In the genomic region with DNA sequence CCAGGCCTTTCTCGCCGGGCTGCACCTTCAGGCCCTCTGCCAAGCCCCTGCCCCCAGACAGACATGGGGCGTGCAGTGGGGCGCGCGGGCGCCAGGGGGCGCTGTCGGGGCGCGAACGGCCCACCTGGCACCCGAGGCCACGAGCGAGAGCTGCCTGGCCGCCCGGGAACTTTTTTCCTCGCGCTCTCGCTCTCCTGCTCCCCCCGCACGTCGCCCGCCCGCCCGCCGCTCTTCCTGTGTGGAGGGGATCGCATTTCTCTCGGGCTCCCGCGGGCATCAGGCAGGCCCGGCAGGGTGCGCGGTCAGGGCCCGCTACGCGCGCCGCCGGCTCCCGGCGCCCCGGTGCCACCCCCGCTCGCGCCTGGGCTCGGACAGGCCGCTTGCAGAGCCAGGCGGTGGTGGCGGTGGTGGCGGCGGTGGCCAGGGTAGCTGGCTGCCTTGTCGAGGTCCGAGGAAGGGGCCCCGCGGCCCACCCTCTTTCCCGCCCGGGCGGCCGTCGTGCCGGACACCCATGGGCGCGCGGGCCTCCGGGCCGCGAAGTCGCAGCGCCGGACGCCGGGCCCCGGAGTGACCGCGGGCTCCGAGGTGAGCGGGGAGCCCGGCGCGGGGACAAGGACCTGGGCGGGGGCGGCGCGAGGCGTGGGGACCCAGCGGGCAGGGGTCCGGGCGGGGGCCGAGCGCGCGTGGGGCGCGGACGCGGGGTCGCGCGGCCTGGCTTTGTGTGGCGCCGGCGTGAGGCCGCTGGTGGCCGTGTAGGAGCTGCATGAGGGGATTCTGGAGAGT, we compare ENCODE assay signal across 7 mouse cellular contexts. TPM values are rescaled to one million over a fixed set of nuclear protein-coding genes. Genes with fewer than 3 reads are reported as not detected.
DNase-seq lines count a peak whose midpoint lies in the region; ATAC-seq and TF ChIP-seq lines count a peak whose summit lies in the region.

TSS of gene Rai1 (plus strand) at position 204 of the 783 bp plus-strand sequence.

- TF ChIP-seq CTCF in kidney, adult 2 months (conservative IDR thresholded peaks at IDR 0.05; ENCODE audit: insufficient read depth, insufficient read length, low read depth, low read length), result peak; percentile 71

- peak; percentile 62 for ATAC-seq in embryonic facial prominence, embryonic 13.5 days (ENCODE audit: insufficient number of reproducible peaks, insufficient read depth, low FRiP score, low TSS enrichment, low read depth)
- peak; percentile 32; the same call in 1 of the 2 replicates for ATAC-seq in limb, embryonic 12.5 days (ENCODE audit: insufficient number of reproducible peaks, insufficient read depth, low FRiP score, low TSS enrichment, low read depth)
- ATAC-seq in midbrain, embryonic 14.5 days (ENCODE audit: low FRiP score, low TSS enrichment), result peak; percentile 84

- H3K27ac ChIP-seq in embryonic facial prominence, embryonic 13.5 days, result peak within 1 kb of the TSS; percentile 99
- H3K27ac ChIP-seq in kidney, adult 2 months (ENCODE audit: insufficient read depth, low read depth, low read length), result peak within 1 kb of the TSS; percentile 91
- peak within 1 kb of the TSS; percentile 99 for H3K27ac ChIP-seq in limb, embryonic 12.5 days
- H3K27ac ChIP-seq in midbrain, embryonic 14.5 days (replicated peaks; ENCODE audit: low read depth, low read length), result peak within 1 kb of the TSS; percentile 95

- H3K36me3 ChIP-seq in embryonic facial prominence, embryonic 13.5 days, result no peaks in the 10 kb centered on the region
- H3K36me3 ChIP-seq in kidney, adult 2 months (ENCODE audit: control insufficient read depth, insufficient read depth, low read length), result no peaks in the 10 kb centered on the region
- no peaks in the 10 kb centered on the region for H3K36me3 ChIP-seq in limb, embryonic 12.5 days
- H3K36me3 ChIP-seq in midbrain, embryonic 14.5 days (ENCODE audit: control insufficient read depth, insufficient read depth, low read length), result no peaks in the 10 kb centered on the region

- H3K4me2 ChIP-seq in embryonic facial prominence, embryonic 13.5 days, result peak within 1 kb of the TSS; percentile 84
- peak within 1 kb of the TSS; percentile 74 for H3K4me2 ChIP-seq in limb, embryonic 12.5 days
- H3K4me2 ChIP-seq in midbrain, embryonic 14.5 days (ENCODE audit: low read length), result peak within 1 kb of the TSS; percentile 87

- TF ChIP-seq POLR2A in kidney, adult 2 months (IDR thresholded peaks at IDR 0.05; ENCODE audit: low read depth, low read length), result no peak

- peaks cover 45% of the 10 kb centered on the region for H3K4me1 ChIP-seq in embryonic facial prominence, embryonic 13.5 days
- H3K4me1 ChIP-seq in kidney, adult 2 months (ENCODE audit: control insufficient read depth, insufficient read depth, low read length), result peaks cover 29% of the 10 kb centered on the region
- H3K4me1 ChIP-seq in limb, embryonic 12.5 days (replicated peaks), result peaks cover 39% of the 10 kb centered on the region
- H3K4me1 ChIP-seq in midbrain, embryonic 14.5 days (ENCODE audit: control insufficient read depth, insufficient read depth, low read length), result peaks cover 34% of the 10 kb centered on the region

- DNase-seq in adrenal gland, postnatal 10 days, result peak; percentile 97
- DNase-seq in heart, adult 18-20 months, result peak; percentile 92 to 94
- peak; percentile 94 for DNase-seq in kidney, adult 2 months
- peak; percentile 94 for DNase-seq in midbrain, embryonic 14.5 days
- DNase-seq in spleen, adult 12 weeks (ENCODE audit: low spot score), result peak; percentile 86

- peak within 1 kb of the TSS; percentile 99 for H3K9ac ChIP-seq in embryonic facial prominence, embryonic 13.5 days
- H3K9ac ChIP-seq in limb, embryonic 12.5 days (replicated peaks), result peak within 1 kb of the TSS; percentile 100
- peak within 1 kb of the TSS; percentile 99 for H3K9ac ChIP-seq in midbrain, embryonic 14.5 days (replicated peaks; ENCODE audit: low read length)

- H3K4me3 ChIP-seq in embryonic facial prominence, embryonic 13.5 days, result peak within 1 kb of the TSS; percentile 99
- H3K4me3 ChIP-seq in kidney, adult 2 months (ENCODE audit: insufficient read depth, low read depth, low read length), result peak within 1 kb of the TSS; percentile 73
- peak within 1 kb of the TSS; percentile 100 for H3K4me3 ChIP-seq in limb, embryonic 12.5 days (replicated peaks)
- H3K4me3 ChIP-seq in midbrain, embryonic 14.5 days (replicated peaks; ENCODE audit: low read depth, low read length), result peak within 1 kb of the TSS; percentile 95

- H3K9me3 ChIP-seq in embryonic facial prominence, embryonic 13.5 days, result no peaks in the 10 kb centered on the region
- H3K9me3 ChIP-seq in limb, embryonic 12.5 days, result no peaks in the 10 kb centered on the region
- H3K9me3 ChIP-seq in midbrain, embryonic 14.5 days (ENCODE audit: control insufficient read depth, low read length), result no peaks in the 10 kb centered on the region

- under 1% methylated on average over 67 of the region's 105 CpGs for WGBS in embryonic facial prominence, embryonic 13.5 days
- 1% methylated on average over 104 of the region's 105 CpGs for WGBS in kidney, adult 2 months
- WGBS in limb, embryonic 12.5 days, result under 1% methylated on average over 72 of the region's 105 CpGs
- WGBS in midbrain, embryonic 14.5 days, result under 1% methylated on average over 100 of the region's 105 CpGs

- no peaks in the 10 kb centered on the region for H3K27me3 ChIP-seq in embryonic facial prominence, embryonic 13.5 days
- no peaks in the 10 kb centered on the region for H3K27me3 ChIP-seq in kidney, adult 2 months (replicated peaks; ENCODE audit: control insufficient read depth, insufficient read depth, low read length)
- H3K27me3 ChIP-seq in limb, embryonic 12.5 days, result no peaks in the 10 kb centered on the region
- H3K27me3 ChIP-seq in midbrain, embryonic 14.5 days (ENCODE audit: control insufficient read depth, insufficient read depth, low read length), result no peaks in the 10 kb centered on the region

RNA-seq across cellular contexts. Expression of gene Rai1, which starts in this region (rescaled TPM):
- 10 to 100 TPM; 34.8 to 53.0 TPM for total RNA-seq in adrenal gland, postnatal 10 days (2021)
- 27.9 and 28.5 TPM in 2 replicates for polyA plus RNA-seq in embryonic facial prominence, embryonic 13.5 days (2015; fragmentation: Nextera tagmentation; extraction: Ambion mirVana)
- total RNA-seq in heart, adult 18-20 months (2021), result 10 to 100 TPM; 18.0 to 23.0 TPM
- 26.1 and 29.2 TPM in 2 replicates for polyA plus RNA-seq in kidney, adult 2 months (2012; rRNA removed)
- 36.2 and 37.5 TPM in 2 replicates for polyA plus RNA-seq in limb, embryonic 12.5 days (2016; fragmentation: Nextera tagmentation; extraction: Ambion mirVana)
- polyA plus RNA-seq in midbrain, embryonic 14.5 days (2014; fragmentation: Nextera tagmentation; extraction: Ambion mirVana), result 37.7 and 39.9 TPM in 2 replicates

Comparison
In these comparisons a context has a peak if more than half of its experiments do, and no peak if none do; other contexts are left out.
1. Peak in every context shown above with its lines: DNase-seq, ATAC-seq, H3K4me3 ChIP-seq and H3K27ac ChIP-seq.
2. ATAC-seq: peak in every context shown above with its lines; median percentile 84 in midbrain, embryonic 14.5 days; 62 in embryonic facial prominence, embryonic 13.5 days; 32 in limb, embryonic 12.5 days.